Mouse (Mus musculus) ES-Bruce4 (cell line): ENCODE results near the gene Cfap74.

Experiments
- CTCF ChIP-seq: IDR thresholded peaks from one replicate; pipeline ENCODE4 v1.8.1; 2011; ENCODE audit warnings: low read depth, low read length
- EP300 ChIP-seq: IDR thresholded peaks from 2 replicates; pipeline ENCODE4 v1.6.1; 2011; ENCODE audit warnings: low read depth, low read length; ENCODE audit not compliant: insufficient read depth
- POLR2A ChIP-seq: IDR thresholded peaks from one replicate; pipeline ENCODE4 v1.8.1; 2011; ENCODE audit warnings: low read length; ENCODE audit not compliant: insufficient read depth

DNA sequence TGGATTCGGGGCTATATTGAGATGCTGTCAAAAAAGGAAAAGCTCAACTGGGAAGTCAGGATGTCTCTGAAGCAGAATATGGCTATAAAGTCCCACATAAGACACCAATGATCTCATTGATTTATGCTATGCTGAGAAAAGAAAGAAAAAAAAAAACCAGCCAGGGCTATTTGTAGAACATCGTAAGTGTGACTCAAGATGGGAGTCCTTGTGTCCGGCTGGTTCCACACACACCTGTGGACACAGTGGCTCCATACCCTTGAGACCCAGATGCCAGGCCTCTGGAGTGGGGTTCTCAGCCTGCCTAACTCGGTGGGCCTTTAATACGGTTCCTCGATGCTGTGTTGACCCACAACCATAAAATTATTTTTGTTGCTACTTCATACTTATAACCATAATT, 3.1 kb downstream of the Cfap74 start:
- TF ChIP-seq CTCF (no peak), POLR2A (no peak), EP300 (no peak)
